Mouse (Mus musculus): ENCODE measurements around the gene Mylip.

- TF ChIP-seq CTCF (IDR thresholded peaks at IDR 0.05; ENCODE audit: insufficient read depth, low read depth, low read length) (no peak), POLR2A (IDR thresholded peaks at IDR 0.05; ENCODE audit: insufficient read depth, low read depth, low read length) (no peak)
Measured at GRCm38 (mm10) chr13:45423905-45424304, 34.4 kb downstream of the Mylip start.

Data from olfactory bulb, adult 2 months (tissue).